Mouse (Mus musculus) C3H10T1/2 (cell line): Measurements from ENCODE around the gene Cdkn1b. TPM values are rescaled to one million over a fixed set of nuclear protein-coding genes. Genes with fewer than 3 reads are reported as not detected.

Source experiments
- polyA plus RNA-seq, 2 experiments: library from polyadenylated mRNA; unstranded; fragments of >200 nt; fragmentation: generic; extraction: Trizol; gene quantifications; one replicate each; pipeline ENCODE4 v1.2.1; 2012; ENCODE audit warnings: missing spikeins in 2 of 2

The Cdkn1b gene
- 10 to 100 TPM in 1 of 2 experiments, 1 to 10 TPM in 1; 1.4 to 22.8 TPM for polyA plus RNA-seq

GRCm38 (mm10) chr6:134920190-134921013 is at the start of gene Cdkn1b:
Cdkn1b (plus strand) TSS chr6:134920401.

GRCm38 (mm10) chr6:134898095-134898965 is 21.9 kb upstream of the Cdkn1b start, which contains the start of gene Gpr19:
Gpr19 (minus strand) TSS chr6:134898578.

Other genes with a start within 250 kb of the Cdkn1b start
- gene Dusp16, start 127.8 kb upstream of the Cdkn1b start, polyA plus RNA-seq: 1 to 10 TPM in 1 of 2 experiments, under 1 TPM in 1; 0.25 to 2.8 TPM
- gene Crebl2, start 90.2 kb upstream of the Cdkn1b start, polyA plus RNA-seq: 1 to 10 TPM in 1 of 2 experiments, under 1 TPM in 1; 0.25 to 5.4 TPM
- 1 to 10 TPM; 2.3 to 5.1 TPM for gene Gpr19, start 21.8 kb upstream of the Cdkn1b start, polyA plus RNA-seq
- under 1 TPM; 0.02 to 0.07 TPM for gene Apold1, start 61.3 kb downstream of the Cdkn1b start, polyA plus RNA-seq
- gene Ddx47, start 91.2 kb downstream of the Cdkn1b start, polyA plus RNA-seq: 10 to 100 TPM; 38.1 to 65.7 TPM
- 10 to 100 TPM in 1 of 2 experiments, 1 to 10 TPM in 1; 7.9 to 14.1 TPM for gene Gprc5a, start 145.2 kb downstream of the Cdkn1b start, polyA plus RNA-seq
- not detected for gene Gprc5d, start 197.9 kb downstream of the Cdkn1b start, polyA plus RNA-seq